Mouse (Mus musculus) liver, adult (tissue): Measurements from ENCODE around the gene Tmem101.

Experiments
- GATA4 ChIP-seq: IDR thresholded peaks from 2 replicates; pipeline ENCODE4 v1.6.1; 2014; ENCODE audit warnings: mild to moderate bottlenecking, low read length; ENCODE audit not compliant: insufficient replicate concordance

Tmem101 gene

DNA sequence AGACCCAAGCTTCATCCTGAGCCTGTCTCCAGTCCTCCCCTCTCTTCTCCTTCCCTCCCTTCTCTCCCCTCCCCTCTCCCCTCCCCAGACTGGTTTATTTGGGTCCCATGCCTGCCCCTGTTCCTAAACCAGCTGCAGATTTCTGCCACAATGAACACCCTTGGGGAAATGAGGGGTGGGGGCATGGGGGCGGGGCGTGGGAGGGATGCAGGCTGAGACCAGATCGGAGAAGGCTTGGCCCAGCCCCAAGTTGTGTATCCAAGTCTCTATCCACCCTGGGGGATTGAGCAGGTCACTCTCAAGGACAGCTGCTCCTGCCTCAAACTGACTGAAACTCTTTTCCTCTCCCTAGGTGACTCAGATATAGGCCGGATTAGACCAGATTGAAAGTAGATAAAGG, 21.7 kb downstream of the Tmem101 start:
- TF ChIP-seq GATA4: no peak

DNA sequence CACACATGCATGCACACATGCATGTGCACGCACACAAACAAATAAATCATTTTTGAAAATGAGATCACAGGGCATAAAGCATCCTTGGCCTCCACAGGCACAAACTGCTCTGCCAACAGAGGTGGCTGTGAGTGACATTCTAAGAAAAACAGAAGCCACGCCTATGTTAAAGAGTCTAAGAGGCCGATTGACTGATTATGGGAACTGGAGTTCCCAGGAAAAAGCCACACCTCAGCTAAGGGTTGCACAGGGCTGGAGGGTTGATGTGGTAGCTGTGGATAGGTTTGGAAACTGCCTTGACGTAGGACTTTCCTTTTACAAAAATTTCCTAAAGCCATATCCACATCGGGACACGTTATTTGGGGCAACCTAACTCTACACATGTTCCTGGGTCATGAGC, 38.8 kb downstream of the Tmem101 start:
- TF ChIP-seq GATA4: no peak

DNA sequence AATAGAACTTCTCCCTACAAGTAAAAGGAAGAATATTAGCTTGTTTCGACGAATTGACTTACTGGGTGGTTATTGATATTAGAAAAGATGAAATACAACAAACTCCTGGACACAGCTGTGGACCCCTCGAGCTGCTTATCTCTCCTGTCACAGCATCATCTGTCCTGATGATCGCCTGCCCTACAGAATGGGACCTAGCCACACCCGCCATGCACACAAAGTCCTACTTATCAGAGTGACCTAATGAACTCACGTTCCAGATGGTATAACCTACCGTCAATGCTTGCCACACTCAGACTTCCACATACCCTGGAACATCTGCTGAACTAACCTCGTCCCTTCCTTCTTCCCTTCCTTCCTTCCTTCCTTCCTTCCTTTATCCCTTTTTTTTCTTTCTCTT, 40.0 kb downstream of the Tmem101 start:
- TF ChIP-seq GATA4: no peak

DNA sequence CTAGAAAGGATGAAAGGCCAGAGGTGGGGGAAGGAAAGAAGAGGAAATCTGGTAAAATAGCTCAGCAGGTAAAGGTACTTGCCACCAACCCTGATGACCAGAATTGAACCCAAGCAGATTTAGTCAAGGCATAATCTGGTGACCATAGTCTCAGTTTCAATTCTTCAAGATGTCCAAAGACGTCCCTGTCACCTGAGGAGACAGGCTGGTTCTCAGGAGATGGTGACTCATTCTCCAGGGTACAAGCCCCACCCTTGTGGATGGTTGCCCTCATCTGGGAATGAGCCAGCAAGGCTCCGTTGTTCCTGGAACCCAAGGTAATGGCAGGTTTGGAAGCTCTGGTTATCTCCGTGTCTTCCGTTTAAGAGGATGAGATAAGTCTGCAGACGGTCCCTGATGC, 44.6 kb downstream of the Tmem101 start:
- no peak for TF ChIP-seq GATA4

DNA sequence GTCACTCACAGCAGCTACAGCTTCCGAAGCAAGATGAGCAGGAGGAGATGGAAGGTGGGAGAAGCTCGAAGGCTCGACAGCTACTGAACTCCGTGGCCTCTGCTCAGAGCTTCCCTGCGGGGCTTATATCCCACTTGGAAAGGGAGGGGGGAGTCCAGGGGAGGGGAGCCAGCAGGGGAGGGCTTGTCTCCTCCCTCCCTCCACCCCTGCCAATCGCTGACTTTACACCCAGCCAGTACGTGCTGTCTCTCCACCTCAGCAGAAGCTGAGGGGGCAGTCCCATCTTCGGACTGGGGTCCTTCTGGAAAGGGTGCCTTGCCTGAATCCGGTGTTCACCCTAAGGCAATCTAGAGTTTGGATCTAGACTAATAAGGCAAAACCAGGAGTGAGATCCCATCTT, 48.5 kb downstream of the Tmem101 start, which contains the start of gene Pyy:
Gene Pyy (minus strand): TSS at position 101 of the 400 bp plus-strand sequence.
- no peak for TF ChIP-seq GATA4

DNA sequence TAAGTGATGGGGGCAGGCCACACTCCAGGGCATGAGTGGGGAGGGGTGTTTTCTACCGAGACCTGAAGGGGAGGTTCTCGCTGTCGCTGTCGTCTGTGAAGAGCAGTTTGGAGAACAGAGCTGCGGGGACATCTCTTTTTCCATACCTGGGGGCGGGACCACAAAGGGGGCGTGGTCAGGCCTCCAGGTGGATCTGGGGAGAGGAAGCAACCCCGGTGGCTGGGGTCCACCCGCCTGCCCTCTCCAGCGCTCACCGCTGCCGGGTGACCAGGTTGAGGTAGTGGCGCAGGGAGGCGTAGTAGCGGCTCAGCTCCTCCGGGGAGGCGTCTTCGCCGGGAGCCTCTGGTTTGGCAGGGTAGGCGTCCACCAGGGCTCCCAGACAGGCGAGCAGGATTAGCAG, 49.3 kb downstream of the Tmem101 start:
- TF ChIP-seq GATA4: no peak
